Mouse (Mus musculus): ENCODE data around the gene Lrcol1.

Gene Lrcol1

GRCm38 (mm10) chr5:110344524-110344923 lies at the start of gene Lrcol1:
TSS of gene Lrcol1 (plus strand) at chr5:110344730.
- in situ Hi-C loops (cut with MboI, MseI): no loop called here

- in situ Hi-C loops (cut with MboI, MseI): no loop called here
Measured at GRCm38 (mm10) chr5:110296637-110297036, 47.9 kb upstream of the Lrcol1 start.

GRCm38 (mm10) chr5:110300591-110300990 lies 43.9 kb upstream of the Lrcol1 start:
- in situ Hi-C loops (cut with MboI, MseI): loop anchor here (10.0 to 25.0 kb wide), 2 partner anchors 414 to 1713 kb away; no protein-coding TSS in a partner anchor

- in situ Hi-C loops (cut with MboI, MseI): loop anchor here (10.0 to 25.0 kb wide), 2 partner anchors 406 to 1722 kb away; no protein-coding TSS in a partner anchor
Measured at GRCm38 (mm10) chr5:110308861-110309260, 35.7 kb upstream of the Lrcol1 start.

GRCm38 (mm10) chr5:110313127-110313526 lies 31.4 kb upstream of the Lrcol1 start:
- in situ Hi-C loops (cut with MboI, MseI): loop anchor here (25.0 kb wide), 1 partner anchor 1726 kb away; no protein-coding TSS in a partner anchor

GRCm38 (mm10) chr5:110330508-110330907 lies 14.0 kb upstream of the Lrcol1 start:
- in situ Hi-C loops (cut with MboI, MseI): no loop called here

GRCm38 (mm10) chr5:110338792-110339191 lies 5.7 kb upstream of the Lrcol1 start:
- in situ Hi-C loops (cut with MboI, MseI): no loop called here

GRCm38 (mm10) chr5:110342648-110343284 lies 1.8 kb upstream of the Lrcol1 start, which contains the start of gene P2rx2:
TSS of gene P2rx2 (minus strand) at chr5:110343212.
- in situ Hi-C loops (cut with MboI, MseI): no loop called here

- in situ Hi-C loops (cut with MboI, MseI): no loop called here
Measured at GRCm38 (mm10) chr5:110345553-110345952, 1.0 kb downstream of the Lrcol1 start.

GRCm38 (mm10) chr5:110347006-110347405 lies 2.5 kb downstream of the Lrcol1 start:
- in situ Hi-C loops (cut with MboI, MseI): no loop called here

GRCm38 (mm10) chr5:110354716-110355115 lies 10.2 kb downstream of the Lrcol1 start:
- in situ Hi-C loops (cut with MboI, MseI): no loop called here

GRCm38 (mm10) chr5:110357531-110358179 lies 13.1 kb downstream of the Lrcol1 start:
- in situ Hi-C loops (cut with MboI, MseI): no loop called here

- in situ Hi-C loops (cut with MboI, MseI): no loop called here
Measured at GRCm38 (mm10) chr5:110361465-110361864, 16.9 kb downstream of the Lrcol1 start.

GRCm38 (mm10) chr5:110362813-110363178 lies 18.3 kb downstream of the Lrcol1 start:
- in situ Hi-C loops (cut with MboI, MseI): no loop called here

- in situ Hi-C loops (cut with MboI, MseI): no loop called here
Measured at GRCm38 (mm10) chr5:110363179-110363821, 18.8 kb downstream of the Lrcol1 start.

- in situ Hi-C loops (cut with MboI, MseI): no loop called here
Measured at GRCm38 (mm10) chr5:110363822-110364545, 19.5 kb downstream of the Lrcol1 start.

GRCm38 (mm10) chr5:110376802-110377433 lies 32.4 kb downstream of the Lrcol1 start:
- in situ Hi-C loops (cut with MboI, MseI): no loop called here

GRCm38 (mm10) chr5:110378181-110378583 lies 33.7 kb downstream of the Lrcol1 start:
- in situ Hi-C loops (cut with MboI, MseI): no loop called here

GRCm38 (mm10) chr5:110379086-110379485 lies 34.6 kb downstream of the Lrcol1 start:
- in situ Hi-C loops (cut with MboI, MseI): no loop called here

GRCm38 (mm10) chr5:110379823-110380222 lies 35.3 kb downstream of the Lrcol1 start:
- in situ Hi-C loops (cut with MboI, MseI): no loop called here

GRCm38 (mm10) chr5:110384491-110384890 lies 40.0 kb downstream of the Lrcol1 start:
- in situ Hi-C loops (cut with MboI, MseI): no loop called here
